Mouse (Mus musculus): ENCODE measurements around the gene Tmem125. TPM values are rescaled to one million over a fixed set of nuclear protein-coding genes. Genes with fewer than 3 reads are reported as not detected.
A peak's percentile ranks its signal among the peaks of the same experiment; 100 is the strongest.
"Not testable (repeated sequence)": the region's sequence is repeated elsewhere in the genome, so short reads cannot be mapped to it uniquely, and the experiment has no call there.

The Tmem125 gene
- total RNA-seq, 1 experiment from 2014 or later = 1.4 TPM

- DNase-seq = no peak
Observed at GRCm38 (mm10) chr4:118537801-118538200, 6.0 kb downstream of the Tmem125 start.

GRCm38 (mm10) chr4:118535610-118536009 lies 8.2 kb downstream of the Tmem125 start:
- DNase-seq = no peak

- DNase-seq = no peak
Observed at GRCm38 (mm10) chr4:118533605-118534004, 10.2 kb downstream of the Tmem125 start.

GRCm38 (mm10) chr4:118533156-118533555 lies 10.7 kb downstream of the Tmem125 start:
- DNase-seq = no peak

- DNase-seq = no peak
Observed at GRCm38 (mm10) chr4:118532663-118533062, 11.2 kb downstream of the Tmem125 start.

GRCm38 (mm10) chr4:118527720-118528119 lies 16.1 kb downstream of the Tmem125 start:
- no peak for DNase-seq

GRCm38 (mm10) chr4:118527335-118527681 lies 16.5 kb downstream of the Tmem125 start:
- DNase-seq = no peak

GRCm38 (mm10) chr4:118526408-118527334 lies 17.2 kb downstream of the Tmem125 start, which contains the start of gene 2610528J11Rik:
Gene 2610528J11Rik (plus strand): TSS chr4:118526999.
- no peak for DNase-seq

- no peak for DNase-seq
Observed at GRCm38 (mm10) chr4:118525779-118526178, 18.1 kb downstream of the Tmem125 start.

GRCm38 (mm10) chr4:118523976-118524375 lies 19.9 kb downstream of the Tmem125 start:
- no peak for DNase-seq

GRCm38 (mm10) chr4:118522248-118522647 lies 21.6 kb downstream of the Tmem125 start:
- no peak for DNase-seq

GRCm38 (mm10) chr4:118518208-118518607 lies 25.6 kb downstream of the Tmem125 start:
- peak; percentile 49 for DNase-seq

GRCm38 (mm10) chr4:118517497-118518146 lies 26.2 kb downstream of the Tmem125 start:
- no peak for DNase-seq

GRCm38 (mm10) chr4:118516699-118517496 lies 26.9 kb downstream of the Tmem125 start:
- DNase-seq = peak; percentile 41

- no peak for DNase-seq
Observed at GRCm38 (mm10) chr4:118509050-118509449, 34.8 kb downstream of the Tmem125 start.

- DNase-seq = not testable (repeated sequence)
Observed at GRCm38 (mm10) chr4:118507171-118507570, 36.7 kb downstream of the Tmem125 start.

- DNase-seq = no peak
Observed at GRCm38 (mm10) chr4:118505551-118505950, 38.3 kb downstream of the Tmem125 start.

GRCm38 (mm10) chr4:118500792-118501191 lies 43.1 kb downstream of the Tmem125 start:
- DNase-seq = no peak

- DNase-seq = no peak
Observed at GRCm38 (mm10) chr4:118500171-118500724, 43.6 kb downstream of the Tmem125 start.
